Mouse (Mus musculus) G1E (cell line): Measurements from ENCODE around the gene Zfp853.

Experiments
- CTCF ChIP-seq: IDR thresholded peaks from 2 replicates; pipeline ENCODE4 v1.5.1; 2012; ENCODE audit warnings: low read depth, low read length, inconsistent platforms, mixed read lengths
- GATA1 ChIP-seq: IDR thresholded peaks from 2 replicates; pipeline ENCODE4 v1.6.1; 2012; ENCODE audit warnings: borderline replicate concordance, low read length, inconsistent platforms, mixed read lengths
- TAL1 ChIP-seq: conservative IDR thresholded peaks from 2 replicates; pipeline ENCODE4 v1.6.1; 2012; ENCODE audit warnings: low read depth, low read length, inconsistent platforms, mixed read lengths

- TF ChIP-seq CTCF (no peak), GATA1 (no peak), TAL1 (no peak)
Observed at GRCm38 (mm10) chr5:143301296-143301695, 7.9 kb upstream of the Zfp853 start.
